Mouse (Mus musculus): Measurements from ENCODE around the gene Syp. TPM values are rescaled to one million over a fixed set of nuclear protein-coding genes. Genes with fewer than 3 reads are reported as not detected.

The Syp gene
- polyA plus RNA-seq, 1 experiment from 2014 or later = 1.4 TPM

GRCm38 (mm10) chrX:7688321-7688720 is 50.0 kb downstream of the Syp start:
- H3K9me3 ChIP-seq (replicated peaks; ENCODE audit: control insufficient read depth, low read length) = no peaks in the 10 kb centered on the region
- H3K9ac ChIP-seq (ENCODE audit: low read length) = no peak overlapping the region
- no peak overlapping the region for H3K27ac ChIP-seq (ENCODE audit: low read length)
- H3K4me1 ChIP-seq (ENCODE audit: control insufficient read depth, insufficient read depth, low read length) = no peaks in the 10 kb centered on the region
- 88% methylated on average over 2 of the region's 2 CpGs for WGBS
- H3K27me3 ChIP-seq (ENCODE audit: control insufficient read depth, insufficient read depth, low read length) = no peaks in the 10 kb centered on the region; the same call in 1 of the 2 replicates
- H3K4me2 ChIP-seq (ENCODE audit: low read depth, low read length) = no peak overlapping the region
- H3K36me3 ChIP-seq (ENCODE audit: control insufficient read depth, insufficient read depth) = no peaks in the 10 kb centered on the region
- ATAC-seq (replicated peaks; ENCODE audit: extremely low read depth, insufficient read depth, low FRiP score) = no peak
- H3K4me3 ChIP-seq (ENCODE audit: low read length) = no peak overlapping the region

GRCm38 (mm10) chrX:7690486-7690885 is 52.2 kb downstream of the Syp start:
- Histone ChIP-seq H3K4me2 (ENCODE audit: low read depth, low read length) (no peak overlapping the region), H3K9me3 (replicated peaks; ENCODE audit: control insufficient read depth, low read length) (no peaks in the 10 kb centered on the region), H3K36me3 (ENCODE audit: control insufficient read depth, insufficient read depth) (no peaks in the 10 kb centered on the region), H3K4me1 (ENCODE audit: control insufficient read depth, insufficient read depth, low read length) (no peaks in the 10 kb centered on the region), H3K4me3 (ENCODE audit: low read length) (no peak overlapping the region), H3K27ac (ENCODE audit: low read length) (no peak overlapping the region), H3K27me3 (ENCODE audit: control insufficient read depth, insufficient read depth, low read length) (no peaks in the 10 kb centered on the region), H3K9ac (ENCODE audit: low read length) (no peak overlapping the region)
- WGBS = 49% methylated on average over 3 of the region's 3 CpGs
- no peak for ATAC-seq (replicated peaks; ENCODE audit: extremely low read depth, insufficient read depth, low FRiP score)

GRCm38 (mm10) chrX:7692862-7693261 is 54.6 kb downstream of the Syp start:
- Histone ChIP-seq H3K4me3 (ENCODE audit: low read length) (no peak overlapping the region), H3K27me3 (ENCODE audit: control insufficient read depth, insufficient read depth, low read length) (no peaks in the 10 kb centered on the region), H3K9me3 (replicated peaks; ENCODE audit: control insufficient read depth, low read length) (no peaks in the 10 kb centered on the region), H3K9ac (ENCODE audit: low read length) (no peak overlapping the region), H3K4me2 (ENCODE audit: low read depth, low read length) (no peak overlapping the region), H3K27ac (ENCODE audit: low read length) (no peak overlapping the region), H3K36me3 (ENCODE audit: control insufficient read depth, insufficient read depth) (no peaks in the 10 kb centered on the region), H3K4me1 (ENCODE audit: control insufficient read depth, insufficient read depth, low read length) (no peaks in the 10 kb centered on the region)
- ATAC-seq (replicated peaks; ENCODE audit: extremely low read depth, insufficient read depth, low FRiP score) = no peak
- 34% methylated on average over 4 of the region's 4 CpGs for WGBS

GRCm38 (mm10) chrX:7696520-7696919 is 58.2 kb downstream of the Syp start:
- no peaks in the 10 kb centered on the region for H3K9me3 ChIP-seq (replicated peaks; ENCODE audit: control insufficient read depth, low read length)
- H3K36me3 ChIP-seq (ENCODE audit: control insufficient read depth, insufficient read depth) = peaks cover 3% of the 10 kb centered on the region; the same call in 1 of the 2 replicates
- H3K4me3 ChIP-seq (ENCODE audit: low read length) = peak overlapping the region; percentile 68
- no peaks in the 10 kb centered on the region for H3K4me1 ChIP-seq (ENCODE audit: control insufficient read depth, insufficient read depth, low read length)
- ATAC-seq (replicated peaks; ENCODE audit: extremely low read depth, insufficient read depth, low FRiP score) = no peak
- H3K4me2 ChIP-seq (ENCODE audit: low read depth, low read length) = peak overlapping the region; percentile 49; the same call in 1 of the 2 replicates
- no peak overlapping the region for H3K27ac ChIP-seq (ENCODE audit: low read length)
- no peaks in the 10 kb centered on the region for H3K27me3 ChIP-seq (ENCODE audit: control insufficient read depth, insufficient read depth, low read length)
- no peak overlapping the region for H3K9ac ChIP-seq (ENCODE audit: low read length)
- WGBS = 35% methylated on average over 6 of the region's 6 CpGs

GRCm38 (mm10) chrX:7696954-7697381 is 58.7 kb downstream of the Syp start, which contains the start of gene Gpkow:
Gpkow (plus strand) TSS chrX:7697131.
- Histone ChIP-seq H3K4me3 (ENCODE audit: low read length) (peak within 1 kb of the TSS; percentile 68), H3K4me1 (ENCODE audit: control insufficient read depth, insufficient read depth, low read length) (no peaks in the 10 kb centered on the region), H3K9ac (ENCODE audit: low read length) (peak within 1 kb of the TSS; percentile 71), H3K9me3 (replicated peaks; ENCODE audit: control insufficient read depth, low read length) (no peaks in the 10 kb centered on the region), H3K27ac (ENCODE audit: low read length) (peak within 1 kb of the TSS; percentile 39), H3K4me2 (ENCODE audit: low read depth, low read length) (peak within 1 kb of the TSS; percentile 68), H3K36me3 (ENCODE audit: control insufficient read depth, insufficient read depth) (peaks cover 3% of the 10 kb centered on the region; the same call in 1 of the 2 replicates), H3K27me3 (ENCODE audit: control insufficient read depth, insufficient read depth, low read length) (no peaks in the 10 kb centered on the region)
- peak; percentile 93 for ATAC-seq (replicated peaks; ENCODE audit: extremely low read depth, insufficient read depth, low FRiP score)
- WGBS = 10% methylated on average over 33 of the region's 33 CpGs

Other genes with a start within 250 kb of the Syp start
- 0.06 and 0.12 TPM in 2 replicates for gene Foxp3, start 64.8 kb upstream of the Syp start, polyA plus RNA-seq (2015; fragmentation: Nextera tagmentation; extraction: Ambion mirVana)
- gene Ppp1r3f, start 64.2 kb upstream of the Syp start, polyA plus RNA-seq (2015; fragmentation: Nextera tagmentation; extraction: Ambion mirVana) = 1.2 and 1.8 TPM in 2 replicates
- 20.8 and 23.0 TPM in 2 replicates for gene Ccdc22, start 33.0 kb upstream of the Syp start, polyA plus RNA-seq (2015; fragmentation: Nextera tagmentation; extraction: Ambion mirVana)
- gene Cacna1f, start 31.4 kb upstream of the Syp start, polyA plus RNA-seq (2015; fragmentation: Nextera tagmentation; extraction: Ambion mirVana) = not detected in 2 replicates
- gene Prickle3, start 18.8 kb downstream of the Syp start, polyA plus RNA-seq (2015; fragmentation: Nextera tagmentation; extraction: Ambion mirVana) = 10.0 and 10.5 TPM in 2 replicates
- gene Plp2, start 32.9 kb downstream of the Syp start, polyA plus RNA-seq (2015; fragmentation: Nextera tagmentation; extraction: Ambion mirVana) = 142 and 150 TPM in 2 replicates
- 0.60 and 1.1 TPM in 2 replicates for gene Magix, start 42.8 kb downstream of the Syp start, polyA plus RNA-seq (2015; fragmentation: Nextera tagmentation; extraction: Ambion mirVana)
- 33.2 and 33.5 TPM in 2 replicates for gene Gpkow, start 58.7 kb downstream of the Syp start, polyA plus RNA-seq (2015; fragmentation: Nextera tagmentation; extraction: Ambion mirVana)
- 31.5 and 35.3 TPM in 2 replicates for gene Wdr45, start 75.9 kb downstream of the Syp start, polyA plus RNA-seq (2015; fragmentation: Nextera tagmentation; extraction: Ambion mirVana)
- gene Gm45208, start 83.8 kb downstream of the Syp start, polyA plus RNA-seq (2015; fragmentation: Nextera tagmentation; extraction: Ambion mirVana) = not detected in 2 replicates
- gene Praf2, start 90.0 kb downstream of the Syp start, polyA plus RNA-seq (2015; fragmentation: Nextera tagmentation; extraction: Ambion mirVana) = 32.4 and 34.0 TPM in 2 replicates
- gene Ccdc120, start 112.4 kb downstream of the Syp start, polyA plus RNA-seq (2015; fragmentation: Nextera tagmentation; extraction: Ambion mirVana) = 4.1 and 8.5 TPM in 2 replicates
- 19.1 TPM in 2 replicates for gene Tfe3, start 124.1 kb downstream of the Syp start, polyA plus RNA-seq (2015; fragmentation: Nextera tagmentation; extraction: Ambion mirVana)
- gene Gripap1, start 151.3 kb downstream of the Syp start, polyA plus RNA-seq (2015; fragmentation: Nextera tagmentation; extraction: Ambion mirVana) = 29.8 and 30.7 TPM in 2 replicates
- 0.46 and 0.54 TPM in 2 replicates for gene Kcnd1, start 183.8 kb downstream of the Syp start, polyA plus RNA-seq (2015; fragmentation: Nextera tagmentation; extraction: Ambion mirVana)
- 27.1 and 27.4 TPM in 2 replicates for gene Otud5, start 202.9 kb downstream of the Syp start, polyA plus RNA-seq (2015; fragmentation: Nextera tagmentation; extraction: Ambion mirVana)
- gene Pim2, start 239.8 kb downstream of the Syp start, polyA plus RNA-seq (2015; fragmentation: Nextera tagmentation; extraction: Ambion mirVana) = 6.1 and 6.4 TPM in 2 replicates
- gene Slc35a2, start 245.6 kb downstream of the Syp start, polyA plus RNA-seq (2015; fragmentation: Nextera tagmentation; extraction: Ambion mirVana) = 28.9 and 30.5 TPM in 2 replicates

Data from heart, embryonic 16.5 days (tissue).